Mouse (Mus musculus) CH12.LX (cell line): ENCODE measurements at regions not wholly inside any gene's neighbourhood (a gene's known extent, or its start where the extent isn't known, plus 50 kb on each side); places are given as distances from the start of the nearest gene placed in this dataset.

Experiments
- DNase-seq: peaks from one replicate; pipeline ENCODE4 v3.0.0-alpha.2; 2013; ENCODE audit errors: extremely low read depth
- H3K27ac ChIP-seq: 2 replicates; pipeline ENCODE4 v1.5.1; 2012; ENCODE audit warnings: low read depth, mild to moderate bottlenecking, control low read depth, moderate library complexity; ENCODE audit not compliant: insufficient read depth
- H3K27me3 ChIP-seq: replicated peaks from 2 replicates; pipeline ENCODE3; 2012; ENCODE audit warnings: inconsistent platforms
- H3K36me3 ChIP-seq, 2 experiments: replicated peaks in 1 of 2; 2 replicates each; pipeline versions ENCODE3 to v1.6.1; 2012; ENCODE audit warnings: inconsistent platforms in 1 of 2, low read length in 1 of 2, mild to moderate bottlenecking in 1 of 2, mixed read lengths in 1 of 2, moderate library complexity in 1 of 2; ENCODE audit not compliant: control insufficient read depth in 1 of 2, insufficient read depth in 1 of 2
- H3K4me1 ChIP-seq, 2 experiments: 2 replicates each; pipeline ENCODE4 v1.6.1; 2012; ENCODE audit warnings: inconsistent platforms in 1 of 2, moderate library complexity in 1 of 2; ENCODE audit not compliant: insufficient read depth in 2 of 2, control insufficient read depth in 1 of 2
- H3K4me2 ChIP-seq: 2 replicates; pipeline ENCODE4 v1.6.1; 2012; ENCODE audit warnings: low read depth, mild to moderate bottlenecking, control low read depth; ENCODE audit not compliant: poor library complexity, insufficient read depth, severe bottlenecking
- H3K4me3 ChIP-seq, 3 experiments: fragments of 150-350 bp in 1 of 3; sonication (generic) in 1 of 3; replicated peaks in 1 of 3; 2 replicates each; pipeline versions ENCODE3 to v1.5.1; 2011 to 2012; ENCODE audit warnings: low read depth in 2 of 3, low read length in 2 of 3, mild to moderate bottlenecking in 2 of 3, moderate library complexity in 2 of 3, control low read depth in 1 of 3, improper control_type of control experiment in 1 of 3, inconsistent platforms in 1 of 3, mixed read lengths in 1 of 3; ENCODE audit not compliant: poor library complexity in 1 of 3
- H3K79me2 ChIP-seq: replicated peaks from 2 replicates; pipeline ENCODE4 v1.6.1; 2012; ENCODE audit warnings: mild to moderate bottlenecking, moderate library complexity; ENCODE audit not compliant: control insufficient read depth, poor library complexity, insufficient read depth, severe bottlenecking; ENCODE audit errors: extremely low read depth
- H3K9ac ChIP-seq: 2 replicates; pipeline ENCODE4 v1.6.1; 2012; ENCODE audit warnings: low read depth, mild to moderate bottlenecking, control low read depth, moderate library complexity; ENCODE audit not compliant: insufficient read depth
- H3K9me3 ChIP-seq: replicated peaks from 2 replicates; pipeline ENCODE3; 2012; ENCODE audit warnings: low read length, inconsistent platforms, mixed read lengths
- BHLHE40 ChIP-seq: IDR thresholded peaks from 2 replicates; pipeline ENCODE4 v1.6.1; 2011; ENCODE audit warnings: mild to moderate bottlenecking, low read depth, low read length, improper control_type of control experiment
- CHD2 ChIP-seq: IDR thresholded peaks from 2 replicates; pipeline ENCODE4 v1.6.1; 2011; ENCODE audit warnings: low read length, improper control_type of control experiment
- E2F4 ChIP-seq: IDR thresholded peaks from 2 replicates; pipeline ENCODE4 v1.6.1; 2011; ENCODE audit warnings: low read depth, low read length, improper control_type of control experiment; ENCODE audit not compliant: insufficient replicate concordance
- HCFC1 ChIP-seq: IDR thresholded peaks from 2 replicates; pipeline ENCODE4 v1.6.1; 2012; ENCODE audit warnings: low read depth, mild to moderate bottlenecking, inconsistent platforms, low read length, improper control_type of control experiment
- IRF4 ChIP-seq: IDR thresholded peaks from 2 replicates; pipeline ENCODE4 v1.6.1; 2014; ENCODE audit warnings: low read depth, mild to moderate bottlenecking, inconsistent platforms, low read length, improper control_type of control experiment
- KAT2A ChIP-seq: IDR thresholded peaks from 2 replicates; pipeline ENCODE4 v1.6.1; 2012; ENCODE audit warnings: low read length, improper control_type of control experiment, inconsistent platforms; ENCODE audit not compliant: insufficient replicate concordance
- MAZ ChIP-seq: IDR thresholded peaks from 2 replicates; pipeline ENCODE4 v1.6.1; 2012; ENCODE audit warnings: low read depth, mild to moderate bottlenecking, inconsistent platforms, low read length, improper control_type of control experiment, moderate library complexity
- NRF1 ChIP-seq: IDR thresholded peaks from 2 replicates; pipeline ENCODE4 v1.6.1; 2014; ENCODE audit warnings: low read depth, mild to moderate bottlenecking, inconsistent platforms, low read length, improper control_type of control experiment, moderate library complexity
- RAD21 ChIP-seq: IDR thresholded peaks from 2 replicates; pipeline ENCODE4 v1.6.1; 2011; ENCODE audit warnings: low read depth, mild to moderate bottlenecking, low read length, improper control_type of control experiment, moderate library complexity
- SIN3A ChIP-seq: IDR thresholded peaks from 2 replicates; pipeline ENCODE4 v1.6.1; 2012; ENCODE audit warnings: low read length, improper control_type of control experiment, inconsistent platforms
- SMC3 ChIP-seq: IDR thresholded peaks from 2 replicates; pipeline ENCODE4 v1.6.1; 2011; ENCODE audit warnings: low read depth, low read length, improper control_type of control experiment
- TBP ChIP-seq: conservative IDR thresholded peaks from 2 replicates; pipeline ENCODE4 v1.6.1; 2011; ENCODE audit warnings: low read depth, low read length, improper control_type of control experiment
- USF2 ChIP-seq: conservative IDR thresholded peaks from 2 replicates; pipeline ENCODE4 v1.6.1; 2011; ENCODE audit warnings: low read depth, low read length, improper control_type of control experiment
- ZC3H11A ChIP-seq: IDR thresholded peaks from 2 replicates; pipeline ENCODE4 v1.6.1; 2012; ENCODE audit warnings: low read depth, mild to moderate bottlenecking, inconsistent platforms, low read length, improper control_type of control experiment
- ZMIZ1 ChIP-seq: IDR thresholded peaks from 2 replicates; pipeline ENCODE4 v1.6.1; 2012; ENCODE audit warnings: low read depth, mild to moderate bottlenecking, inconsistent platforms, low read length, improper control_type of control experiment
- dilution Hi-C: fragments of 300-500 bp; cut with MboI; formaldehyde crosslinking; loops from 2 replicates; pipeline ENCODE4 v1.14.3; 2020; ENCODE audit warnings: low sequenced_read_pairs; ENCODE audit not compliant: extremely low pct_unique_long_range_greater_than_20kb, extremely low pct_ligation_motif_present
- in situ Hi-C: fragments of 300-500 bp; cut with MboI; formaldehyde crosslinking; loops from 3 replicates; pipeline ENCODE4 v1.14.3; 2019; ENCODE audit warnings: low sequenced_read_pairs, low pct_ligation_motif_present, low pct_unique_long_range_greater_than_20kb, mixed read lengths

- TF ChIP-seq BHLHE40: no peak
- H3K4me2 ChIP-seq: peak overlapping the region; percentile 74; the same call in 1 of the 2 replicates
- no peaks in the 10 kb centered on the region for H3K27me3 ChIP-seq
- in situ Hi-C loops: no loop called here
- DNase-seq: no peak
- no peaks in the 10 kb centered on the region for H3K79me2 ChIP-seq
- dilution Hi-C loops: no loop called here
- no peak overlapping the region for H3K27ac ChIP-seq
- H3K9ac ChIP-seq: no peak overlapping the region
- no peak overlapping the region for H3K4me3 ChIP-seq
- no peaks in the 10 kb centered on the region for H3K4me1 ChIP-seq
- no peaks in the 10 kb centered on the region for H3K9me3 ChIP-seq
- no peaks in the 10 kb centered on the region for H3K36me3 ChIP-seq
Observed at GRCm38 (mm10) chr3:142981221-142981620, 99.4 kb upstream of the Pkn2 start.

GRCm38 (mm10) chr3:142979161-142979560 is 97.4 kb upstream of the Pkn2 start:
- no peak overlapping the region for H3K4me2 ChIP-seq
- TF ChIP-seq E2F4: no peak
- no peak for TF ChIP-seq TBP
- no peak for TF ChIP-seq BHLHE40
- TF ChIP-seq SIN3A: no peak
- no peak for TF ChIP-seq KAT2A
- no peak for TF ChIP-seq SMC3
- TF ChIP-seq USF2: no peak
- TF ChIP-seq RAD21: no peak
- TF ChIP-seq IRF4: no peak
- no peak for TF ChIP-seq HCFC1
- TF ChIP-seq NRF1: no peak
- TF ChIP-seq CHD2: no peak
- no peak for TF ChIP-seq ZMIZ1
- TF ChIP-seq ZC3H11A: no peak
- TF ChIP-seq MAZ: no peak
- DNase-seq: no peak
- in situ Hi-C loops: no loop called here
- H3K4me1 ChIP-seq: no peaks in the 10 kb centered on the region
- H3K36me3 ChIP-seq: no peaks in the 10 kb centered on the region
- H3K4me3 ChIP-seq: no peak overlapping the region
- H3K9ac ChIP-seq: no peak overlapping the region
- H3K9me3 ChIP-seq: no peaks in the 10 kb centered on the region
- no peak overlapping the region for H3K27ac ChIP-seq
- dilution Hi-C loops: no loop called here
- no peaks in the 10 kb centered on the region for H3K79me2 ChIP-seq
- H3K27me3 ChIP-seq: no peaks in the 10 kb centered on the region
